Mouse (Mus musculus) C2C12 (cell line): ENCODE data around the gene 9130213A22Rik. TPM values are rescaled to one million over a fixed set of nuclear protein-coding genes. Genes with fewer than 3 reads are reported as not detected.

Experiments used
- H3K27me3 ChIP-seq: one replicate; pipeline ENCODE4 v1.6.1; 2011; ENCODE audit not compliant: control insufficient read depth, insufficient read depth, insufficient read length
- H3K36me3 ChIP-seq: one replicate; pipeline ENCODE4 v1.6.1; 2011; ENCODE audit not compliant: control insufficient read depth, insufficient read depth
- H3K4me3 ChIP-seq: one replicate; pipeline ENCODE4 v1.5.1; 2011; ENCODE audit warnings: mild to moderate bottlenecking, control low read depth; ENCODE audit not compliant: poor library complexity, insufficient read depth, severe bottlenecking
- H3K79me2 ChIP-seq: one replicate; pipeline ENCODE4 v1.6.1; 2011; ENCODE audit not compliant: control insufficient read depth, insufficient read depth
- H3K79me3 ChIP-seq: one replicate; pipeline ENCODE4 v1.6.1; 2011; ENCODE audit warnings: low read depth, control low read depth
- H3ac ChIP-seq: one replicate; pipeline ENCODE3; 2011; ENCODE audit warnings: low read depth; ENCODE audit not compliant: control insufficient read depth, insufficient read length
- CEBPB ChIP-seq: IDR thresholded peaks from one replicate; pipeline ENCODE4 v1.6.1; 2011; ENCODE audit warnings: low read depth, mild to moderate bottlenecking, control low read depth, moderate library complexity
- CTCF ChIP-seq: IDR thresholded peaks from one replicate; pipeline ENCODE4 v1.5.1; 2011; ENCODE audit not compliant: control insufficient read depth, insufficient read depth, insufficient read length
- FOSL1 ChIP-seq: IDR thresholded peaks from one replicate; pipeline ENCODE4 v1.8.0; 2011; ENCODE audit warnings: mild to moderate bottlenecking, low read length; ENCODE audit not compliant: poor library complexity, insufficient read depth, severe bottlenecking
- MAX ChIP-seq: IDR thresholded peaks from one replicate; pipeline ENCODE4 v1.6.1; 2011; ENCODE audit warnings: mild to moderate bottlenecking, control low read depth
- MYOD1 ChIP-seq: IDR thresholded peaks from one replicate; pipeline ENCODE4 v1.6.1; 2011; ENCODE audit warnings: low read depth; ENCODE audit not compliant: control insufficient read depth, insufficient read length
- MYOG ChIP-seq: IDR thresholded peaks from one replicate; pipeline ENCODE4 v1.6.1; 2011; ENCODE audit not compliant: control insufficient read depth, insufficient read length; ENCODE audit errors: extremely low read depth
- USF1 ChIP-seq: IDR thresholded peaks from one replicate; pipeline ENCODE4 v1.6.1; 2011; ENCODE audit warnings: low read depth, mild to moderate bottlenecking, control low read depth, moderate library complexity
- polyA plus RNA-seq: library from polyadenylated mRNA; unstranded; fragments of >200 nt; fragmentation: generic; extraction: Trizol; gene quantifications from one replicate; pipeline ENCODE4 v1.2.1, GENCODE M21; 2012; ENCODE audit warnings: missing spikeins

9130213A22Rik gene
- polyA plus RNA-seq, 1 experiment, result 0.21 TPM

- H3K79me3 ChIP-seq, result peaks cover 18% of the 10 kb centered on the region
- H3K4me3 ChIP-seq, result peak overlapping the region; percentile 97
- no peaks in the 10 kb centered on the region for H3K27me3 ChIP-seq
- peaks cover 22% of the 10 kb centered on the region for H3K36me3 ChIP-seq
- peak overlapping the region; percentile 95 for H3ac ChIP-seq
- no peak for TF ChIP-seq MYOD1
- no peak for TF ChIP-seq FOSL1
- TF ChIP-seq MAX, result no peak
- TF ChIP-seq CTCF, result no peak
- TF ChIP-seq USF1, result no peak
- TF ChIP-seq CEBPB, result no peak
- TF ChIP-seq MYOG, result no peak
- H3K79me2 ChIP-seq, result peaks cover 36% of the 10 kb centered on the region
These were observed 33.4 kb downstream of the 9130213A22Rik start for GRCm38 (mm10) chr11:69088856-69089615.

- peaks cover 36% of the 10 kb centered on the region for H3K79me2 ChIP-seq
- H3K4me3 ChIP-seq, result peak within 1 kb of the TSS; percentile 97
- H3ac ChIP-seq, result peak within 1 kb of the TSS; percentile 95
- peaks cover 18% of the 10 kb centered on the region for H3K79me3 ChIP-seq
- peaks cover 22% of the 10 kb centered on the region for H3K36me3 ChIP-seq
- no peaks in the 10 kb centered on the region for H3K27me3 ChIP-seq
- no peak for TF ChIP-seq MYOD1
- TF ChIP-seq MAX, result no peak
- no peak for TF ChIP-seq CTCF
- TF ChIP-seq MYOG, result no peak
- no peak for TF ChIP-seq FOSL1
- no peak for TF ChIP-seq CEBPB
- TF ChIP-seq USF1, result no peak
These were observed 34.1 kb downstream of the 9130213A22Rik start, which contains the start of gene Vamp2 for GRCm38 (mm10) chr11:69088103-69088855. TSS of gene Vamp2 (plus strand) at chr11:69088490.

GRCm38 (mm10) chr11:69087597-69087996 is 34.8 kb downstream of the 9130213A22Rik start:
- no peak overlapping the region for H3K4me3 ChIP-seq
- TF ChIP-seq MYOG (no peak), FOSL1 (no peak), USF1 (no peak), CTCF (no peak), CEBPB (no peak), MYOD1 (no peak), MAX (no peak)
- peaks cover 18% of the 10 kb centered on the region for H3K79me3 ChIP-seq
- no peaks in the 10 kb centered on the region for H3K27me3 ChIP-seq
- peaks cover 36% of the 10 kb centered on the region for H3K79me2 ChIP-seq
- no peak overlapping the region for H3ac ChIP-seq
- peaks cover 19% of the 10 kb centered on the region for H3K36me3 ChIP-seq

GRCm38 (mm10) chr11:69087082-69087481 is 35.3 kb downstream of the 9130213A22Rik start:
- no peak overlapping the region for H3K4me3 ChIP-seq
- peaks cover 18% of the 10 kb centered on the region for H3K79me3 ChIP-seq
- peaks cover 17% of the 10 kb centered on the region for H3K36me3 ChIP-seq
- H3K27me3 ChIP-seq, result no peaks in the 10 kb centered on the region
- H3ac ChIP-seq, result no peak overlapping the region
- no peak for TF ChIP-seq CTCF
- TF ChIP-seq FOSL1, result no peak
- TF ChIP-seq MYOG, result no peak
- no peak for TF ChIP-seq CEBPB
- TF ChIP-seq MAX, result no peak
- TF ChIP-seq USF1, result no peak
- no peak for TF ChIP-seq MYOD1
- H3K79me2 ChIP-seq, result peaks cover 36% of the 10 kb centered on the region

GRCm38 (mm10) chr11:69086390-69086789 is 36.0 kb downstream of the 9130213A22Rik start:
- no peak overlapping the region for H3ac ChIP-seq
- H3K36me3 ChIP-seq, result peaks cover 13% of the 10 kb centered on the region
- H3K4me3 ChIP-seq, result no peak overlapping the region
- H3K79me3 ChIP-seq, result peaks cover 18% of the 10 kb centered on the region
- H3K27me3 ChIP-seq, result no peaks in the 10 kb centered on the region
- H3K79me2 ChIP-seq, result peaks cover 29% of the 10 kb centered on the region
- no peak for TF ChIP-seq CTCF
- no peak for TF ChIP-seq MAX
- no peak for TF ChIP-seq MYOG
- no peak for TF ChIP-seq MYOD1
- no peak for TF ChIP-seq FOSL1
- no peak for TF ChIP-seq CEBPB
- no peak for TF ChIP-seq USF1

- Histone ChIP-seq H3K27me3 (no peaks in the 10 kb centered on the region), H3K36me3 (peaks cover 6% of the 10 kb centered on the region), H3K79me3 (peaks cover 16% of the 10 kb centered on the region), H3K4me3 (no peak overlapping the region), H3K79me2 (peaks cover 22% of the 10 kb centered on the region), H3ac (no peak overlapping the region)
- no peak for TF ChIP-seq MYOD1
- no peak for TF ChIP-seq MYOG
- no peak for TF ChIP-seq MAX
- no peak for TF ChIP-seq CEBPB
These were observed 36.8 kb downstream of the 9130213A22Rik start for GRCm38 (mm10) chr11:69085608-69086007.
